Mouse (Mus musculus) CD4-positive, CD25-positive, alpha-beta regulatory T cell, adult 9 weeks (primary cell): ENCODE measurements around the gene Sclt1. TPM values are rescaled to one million over a fixed set of nuclear protein-coding genes. Genes with fewer than 3 reads are reported as not detected.

Experiments used
- polyA plus RNA-seq: library from polyadenylated mRNA; unstranded; fragments of 100-300 nt; shearing (Covaris generic); gene quantifications from one replicate; pipeline ENCODE4 v1.2.1, GENCODE M21; 2017

The Sclt1 gene
- 2.5 TPM for polyA plus RNA-seq

GRCm38 (mm10) chr3:41742278-41742934 lies at the start of gene Sclt1, which contains the start of gene D3Ertd751e:
Sclt1 (minus strand) TSS chr3:41742514.
D3Ertd751e (plus strand) TSS chr3:41742611.

Other genes with a start within 250 kb of the Sclt1 start
- 10.6 TPM for gene Jade1, start 186.8 kb downstream of the Sclt1 start, polyA plus RNA-seq
- gene D3Ertd751e, start 97 bp upstream of the Sclt1 start, polyA plus RNA-seq: 19.0 TPM